Mouse (Mus musculus): ENCODE data around the gene Tcte1.

Tcte1 gene

DNA sequence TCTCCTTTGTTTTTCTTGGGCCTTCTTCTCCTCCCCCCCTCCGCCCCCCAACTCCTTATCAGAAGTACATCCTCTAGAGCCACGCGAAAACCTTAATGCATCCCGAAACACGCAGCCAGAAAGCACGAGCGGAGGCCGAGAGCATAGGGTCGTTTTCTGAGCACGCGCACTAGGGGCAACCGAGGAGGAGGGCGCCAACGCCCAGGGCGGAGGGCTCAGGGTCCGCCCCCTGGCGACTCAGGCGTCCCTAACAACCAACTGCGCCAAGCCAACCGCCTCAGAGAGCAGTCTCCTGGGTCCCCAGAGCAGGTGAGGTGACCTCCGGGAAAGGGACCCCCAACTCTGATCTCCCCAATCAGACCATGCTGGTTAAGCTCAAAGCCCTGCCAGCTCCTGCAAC lies at the start of gene Tcte1:
Tcte1 (plus strand) TSS at position 172 of the 400 bp plus-strand sequence.
- DNase-seq (ENCODE audit: extremely low spot score, low read depth, low spot score): no peak

DNA sequence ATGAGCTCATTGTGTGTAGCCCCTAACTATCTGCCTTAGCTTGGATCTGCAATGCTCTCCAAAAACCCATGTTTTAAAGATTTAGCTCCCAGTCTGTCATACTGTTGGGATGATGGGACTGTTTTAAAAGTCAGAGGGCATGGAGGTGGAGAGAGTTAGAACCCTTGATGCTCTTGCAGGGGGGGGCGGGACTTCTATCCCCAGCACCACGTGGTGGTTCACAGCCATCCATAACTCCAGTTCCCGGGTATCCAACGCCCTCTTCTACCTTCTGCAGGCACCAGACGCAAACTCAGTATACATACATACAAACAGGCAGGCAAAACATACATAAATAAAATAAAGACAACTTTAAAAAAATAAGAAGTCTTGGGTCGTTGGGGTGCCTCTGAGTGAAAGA lies 49.6 kb upstream of the Tcte1 start:
- DNase-seq (ENCODE audit: extremely low spot score, low read depth, low spot score): no peak

DNA sequence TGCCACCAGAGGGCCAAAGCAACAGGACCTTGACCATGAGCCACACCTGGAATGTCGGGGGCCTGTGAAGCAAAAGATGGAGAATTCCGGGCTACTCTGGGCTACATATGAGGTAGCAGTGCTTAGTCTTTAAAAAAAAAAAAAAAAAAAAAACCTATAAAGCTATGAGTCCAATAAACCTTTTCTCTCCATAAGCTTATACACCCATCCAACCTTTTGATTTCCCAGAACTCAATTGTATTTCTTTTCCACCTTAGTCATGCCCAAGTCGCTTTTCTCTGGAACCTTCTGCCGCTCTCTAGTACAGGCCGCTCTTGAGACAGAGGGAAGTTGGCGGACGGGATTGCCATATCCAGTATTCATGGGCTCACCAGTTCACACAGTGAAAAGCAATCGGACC lies 49.1 kb upstream of the Tcte1 start:
- DNase-seq (ENCODE audit: extremely low spot score, low read depth, low spot score): no peak

DNA sequence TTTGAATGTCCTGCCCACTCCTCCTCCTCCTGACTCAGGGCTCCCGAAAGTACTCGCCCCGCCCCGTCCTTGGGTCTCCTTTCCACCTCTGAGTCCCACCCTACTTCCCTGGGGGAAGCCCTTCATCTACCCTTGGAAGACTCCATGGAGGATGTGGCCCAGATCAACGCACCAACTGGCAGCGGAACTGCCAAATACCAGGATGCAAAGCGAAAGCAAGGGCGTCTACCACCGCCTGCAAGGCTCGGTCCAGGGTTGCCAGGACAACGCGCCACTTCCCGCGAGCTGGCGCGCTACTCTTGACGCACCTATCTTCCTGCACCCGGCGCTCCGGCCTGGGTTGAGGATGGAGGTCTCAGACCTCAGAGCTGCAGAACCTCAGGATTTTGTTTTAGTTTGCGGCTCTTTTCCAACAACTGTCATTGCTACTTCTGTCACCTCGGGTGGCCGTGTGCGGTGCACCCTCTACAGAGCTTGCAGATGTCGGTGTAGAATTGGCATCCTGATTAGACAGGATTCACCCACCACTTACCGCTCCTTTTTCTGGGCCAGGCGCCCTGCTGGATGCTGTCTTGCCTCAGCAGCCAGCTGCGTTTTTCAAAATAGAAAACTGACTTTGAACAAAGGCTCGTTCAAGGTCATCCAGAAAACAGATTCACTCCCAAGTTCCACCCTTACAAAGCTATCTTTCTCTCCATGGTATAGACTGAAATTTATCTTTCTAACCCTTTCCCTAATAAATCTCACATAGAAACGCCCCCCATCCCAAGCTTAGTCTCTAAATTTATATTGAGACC lies 48.4 kb upstream of the Tcte1 start, which contains the start of gene Spats1:
Spats1 (minus strand) TSS at position 747 of the 797 bp plus-strand sequence.
- no peak for DNase-seq (ENCODE audit: extremely low spot score, low read depth, low spot score)

DNA sequence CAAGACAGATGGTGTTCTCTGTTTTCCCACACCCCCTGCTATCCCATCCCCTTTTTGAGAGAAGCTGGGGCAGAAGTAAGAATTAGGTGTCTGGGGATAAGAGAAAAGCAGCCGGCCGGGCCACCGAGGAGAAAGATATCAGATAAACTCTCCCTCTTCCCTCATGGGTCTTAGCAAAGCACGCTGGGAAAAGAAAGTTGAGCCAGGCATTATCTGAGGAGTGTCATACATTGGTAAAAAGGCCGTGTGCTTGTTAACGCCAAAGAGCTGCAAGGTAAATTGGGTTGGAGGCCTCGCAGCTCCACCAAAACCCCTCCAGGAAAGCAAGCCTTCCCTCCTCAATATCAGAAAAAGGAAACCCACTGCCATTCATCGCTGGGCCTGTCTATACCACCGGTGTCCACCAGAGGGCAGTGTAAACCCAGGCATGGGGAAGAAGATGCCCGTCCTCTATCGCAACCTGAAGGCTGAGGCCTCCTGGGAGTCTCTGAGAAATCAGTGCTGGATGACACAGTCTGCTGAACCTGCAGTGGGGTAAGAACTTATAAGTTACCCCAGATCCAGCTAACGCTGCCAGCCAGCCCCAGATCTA lies 44.9 kb upstream of the Tcte1 start:
- peak; percentile 46 for DNase-seq (ENCODE audit: extremely low spot score, low read depth, low spot score)

DNA sequence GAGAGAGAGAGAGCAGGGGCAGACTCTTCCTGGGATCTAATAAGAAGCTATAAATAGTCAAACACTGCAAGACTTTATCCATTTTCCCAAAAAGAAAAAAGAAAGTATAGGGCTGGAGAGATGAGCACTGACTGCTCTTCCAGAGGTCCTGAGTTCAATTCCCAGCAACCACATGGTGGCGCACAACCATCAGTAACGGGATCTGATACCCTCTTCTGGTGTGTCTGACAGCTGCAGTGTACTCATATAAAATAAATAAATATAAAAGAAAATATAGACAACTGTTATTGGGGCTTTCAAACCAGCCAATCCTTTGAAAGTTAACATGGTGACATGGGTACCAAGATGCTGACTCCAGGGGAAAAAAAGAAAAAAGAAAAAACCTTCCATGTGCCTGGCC lies 42.8 kb upstream of the Tcte1 start:
- DNase-seq (ENCODE audit: extremely low spot score, low read depth, low spot score): no peak

DNA sequence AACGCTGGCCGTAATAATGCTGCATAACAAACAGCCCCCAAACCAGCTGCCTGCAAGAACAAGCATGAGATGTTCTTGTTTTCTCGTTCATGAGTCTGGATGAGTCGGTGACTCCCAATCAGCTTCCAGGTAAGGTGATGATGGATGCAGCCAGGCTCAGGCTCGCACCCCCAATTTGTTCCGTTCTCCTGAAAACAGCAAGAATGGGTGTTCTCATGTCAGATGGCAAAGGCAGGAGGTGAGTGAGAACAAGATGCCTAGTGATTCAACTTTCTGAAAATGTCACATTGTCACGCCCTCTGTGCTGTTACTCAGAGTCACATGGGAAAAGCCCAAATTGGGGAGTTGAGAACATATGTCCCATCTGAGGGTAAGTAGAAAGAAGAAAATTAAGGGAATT lies 37.7 kb upstream of the Tcte1 start:
- no peak for DNase-seq (ENCODE audit: extremely low spot score, low read depth, low spot score)

DNA sequence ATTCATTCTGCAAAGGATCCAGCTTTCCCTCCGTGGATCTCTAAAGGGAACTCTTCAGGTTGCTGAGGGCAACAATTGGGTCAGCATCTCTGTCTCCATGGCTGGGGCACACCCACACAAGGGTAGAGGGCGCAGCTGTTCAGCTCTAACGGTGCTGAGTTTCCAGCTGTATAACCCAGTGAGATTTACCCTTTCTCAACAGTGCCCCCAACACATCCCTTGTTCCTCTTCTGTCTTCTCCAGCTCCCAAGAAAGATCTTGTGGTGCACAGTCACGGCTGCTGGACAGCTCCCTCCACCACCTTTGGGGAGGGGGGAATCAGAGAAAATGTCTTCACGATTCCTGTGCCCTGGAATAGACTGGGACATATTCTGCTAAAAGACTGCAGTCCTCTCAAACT lies 36.0 kb upstream of the Tcte1 start:
- no peak for DNase-seq (ENCODE audit: extremely low spot score, low read depth, low spot score)

DNA sequence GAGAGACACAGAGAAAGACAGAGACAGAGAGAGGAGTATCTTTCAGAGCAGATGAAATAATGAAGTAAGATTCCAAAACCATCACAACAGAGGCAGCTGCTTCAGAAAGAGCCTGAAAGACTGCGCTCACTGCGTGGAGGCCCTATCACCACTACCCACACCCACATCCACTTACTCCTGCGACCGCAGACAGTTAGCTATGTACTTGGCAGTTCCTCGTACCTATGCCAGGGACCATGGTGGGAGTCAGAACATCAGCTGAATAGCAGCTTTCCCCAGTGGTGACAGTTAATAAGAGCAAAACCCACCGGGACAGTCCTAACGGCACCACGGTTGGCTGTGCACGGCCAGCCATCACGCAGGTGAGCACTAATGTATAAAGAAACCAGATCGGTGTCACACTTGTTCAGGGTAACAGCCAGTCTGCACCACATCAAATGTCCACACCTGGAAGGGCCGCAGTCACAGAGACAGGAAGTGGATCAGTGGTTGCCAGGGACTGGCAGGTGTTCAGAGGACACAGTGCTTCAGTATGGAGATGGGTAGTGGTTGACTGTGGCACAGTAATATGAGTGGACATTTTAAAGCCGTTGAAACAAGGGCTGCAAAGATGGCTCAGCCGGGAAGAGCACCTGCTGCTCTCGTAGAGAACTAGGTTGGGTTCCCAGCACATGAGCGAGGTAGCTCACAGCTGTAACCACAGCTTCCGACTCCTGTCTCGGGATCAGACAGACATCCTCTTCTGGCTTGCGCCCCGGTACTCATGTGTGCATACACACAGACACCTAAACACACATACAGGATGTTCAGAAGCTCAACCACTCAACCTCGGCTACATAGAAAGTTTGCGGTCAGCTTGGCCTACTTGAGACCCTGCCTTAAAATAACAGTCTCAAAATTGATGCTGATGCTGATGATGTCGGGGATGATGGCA lies 34.6 kb upstream of the Tcte1 start:
- no peak for DNase-seq (ENCODE audit: extremely low spot score, low read depth, low spot score)

DNA sequence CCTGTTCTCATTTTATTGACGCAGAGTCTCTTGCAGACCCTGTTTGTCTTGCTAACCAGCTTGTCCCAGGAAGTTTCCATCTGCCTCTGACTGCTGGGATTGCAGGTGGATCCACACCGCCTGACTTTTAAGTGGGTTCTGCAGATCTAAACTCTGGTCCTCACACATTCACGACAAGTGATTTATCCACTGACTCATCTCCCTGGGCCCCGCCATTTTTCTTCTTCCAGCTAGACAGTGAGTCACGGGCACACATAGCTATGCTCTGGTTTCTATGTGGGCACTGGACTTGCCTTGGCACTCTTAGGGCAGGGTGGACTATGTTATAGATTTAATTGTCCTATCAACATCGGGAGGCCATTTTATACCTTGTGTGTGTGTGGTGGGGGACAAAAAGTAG lies 33.5 kb upstream of the Tcte1 start:
- DNase-seq (ENCODE audit: extremely low spot score, low read depth, low spot score): no peak

DNA sequence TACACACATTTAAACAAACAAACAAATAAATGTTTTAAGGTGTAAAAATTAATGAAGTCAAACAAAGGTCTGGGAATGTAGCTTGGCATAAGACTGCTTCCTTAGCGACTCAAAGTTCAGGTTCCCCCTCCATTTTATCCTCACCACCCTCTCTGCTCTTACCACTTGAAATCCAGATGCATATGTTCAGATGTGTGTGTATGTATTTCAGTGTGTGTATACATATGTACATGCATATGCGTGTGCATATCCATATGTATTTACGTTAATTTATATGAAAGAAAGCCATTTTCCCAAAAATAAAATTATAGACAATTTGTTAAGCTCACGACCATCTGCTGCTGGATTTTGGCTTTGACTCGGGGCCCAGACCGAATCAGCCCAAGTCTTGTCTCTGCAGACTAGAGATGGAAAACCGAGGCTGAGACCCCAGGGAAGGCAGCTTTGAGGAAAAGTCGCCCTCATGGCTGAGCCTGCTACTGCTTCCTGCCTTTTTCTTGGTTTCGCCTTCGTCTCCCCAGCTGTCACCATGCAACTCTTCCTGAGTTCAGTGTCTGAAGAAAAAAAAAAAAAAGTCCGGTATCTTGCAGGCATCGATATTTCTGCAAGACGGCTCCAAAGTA lies 32.6 kb upstream of the Tcte1 start:
- no peak for DNase-seq (ENCODE audit: extremely low spot score, low read depth, low spot score)

DNA sequence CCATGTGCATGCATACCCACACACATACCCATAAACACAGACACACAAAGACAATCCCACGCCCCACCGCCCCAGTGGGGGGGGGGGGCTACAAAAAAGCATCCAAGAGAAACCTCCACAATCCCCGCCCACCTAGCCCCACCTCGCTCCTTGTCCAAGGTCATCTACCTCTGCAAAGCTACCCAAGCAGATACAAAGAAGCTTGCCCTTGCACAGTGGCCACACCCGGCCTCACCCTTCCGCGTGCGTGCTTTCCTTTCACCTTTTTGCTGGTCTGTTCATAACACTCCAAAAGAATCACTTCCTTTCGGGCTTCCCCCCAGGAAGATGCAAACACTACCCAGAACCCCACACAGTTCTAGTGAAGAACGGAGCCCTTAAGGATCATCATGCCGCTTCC lies 27.8 kb upstream of the Tcte1 start:
- DNase-seq (ENCODE audit: extremely low spot score, low read depth, low spot score): no peak

DNA sequence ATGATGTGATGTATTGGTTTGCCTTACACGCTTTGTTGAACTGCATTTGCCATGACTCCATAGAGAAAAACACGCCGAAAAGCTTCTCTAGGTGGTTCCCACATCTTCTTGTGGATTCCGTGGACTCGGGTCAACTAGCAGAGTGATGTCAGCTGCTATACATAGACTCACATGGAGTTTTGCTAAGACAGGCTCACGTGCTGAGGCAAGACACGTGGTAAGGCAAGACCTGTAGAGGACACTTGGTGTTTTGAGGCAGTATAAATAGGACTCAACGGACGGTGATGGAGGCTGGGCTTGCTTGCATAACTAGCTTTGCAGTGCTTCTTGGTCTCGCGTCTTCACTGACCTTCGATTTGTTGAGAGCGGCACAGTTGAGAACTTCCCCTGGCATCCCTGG lies 24.8 kb upstream of the Tcte1 start:
- DNase-seq (ENCODE audit: extremely low spot score, low read depth, low spot score): no peak

DNA sequence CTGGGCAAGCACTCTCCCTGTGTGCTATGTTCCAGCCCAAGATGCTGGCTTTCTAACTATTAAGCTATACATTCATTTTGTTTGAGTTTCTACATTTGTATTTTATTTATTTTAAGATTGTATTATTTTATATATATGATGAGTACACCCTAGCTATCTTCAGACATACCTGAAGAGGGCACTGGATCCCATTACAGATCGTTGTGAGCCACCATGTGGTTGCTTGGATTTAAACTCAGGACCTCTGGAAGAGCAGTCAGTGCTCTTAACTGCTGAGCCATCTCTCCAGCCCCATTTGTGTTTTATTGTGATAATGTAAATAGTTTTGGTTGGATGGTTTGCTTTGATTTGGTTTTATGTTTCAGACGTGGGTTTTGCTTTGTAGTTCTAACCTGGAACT lies 23.7 kb upstream of the Tcte1 start:
- no peak for DNase-seq (ENCODE audit: extremely low spot score, low read depth, low spot score)

DNA sequence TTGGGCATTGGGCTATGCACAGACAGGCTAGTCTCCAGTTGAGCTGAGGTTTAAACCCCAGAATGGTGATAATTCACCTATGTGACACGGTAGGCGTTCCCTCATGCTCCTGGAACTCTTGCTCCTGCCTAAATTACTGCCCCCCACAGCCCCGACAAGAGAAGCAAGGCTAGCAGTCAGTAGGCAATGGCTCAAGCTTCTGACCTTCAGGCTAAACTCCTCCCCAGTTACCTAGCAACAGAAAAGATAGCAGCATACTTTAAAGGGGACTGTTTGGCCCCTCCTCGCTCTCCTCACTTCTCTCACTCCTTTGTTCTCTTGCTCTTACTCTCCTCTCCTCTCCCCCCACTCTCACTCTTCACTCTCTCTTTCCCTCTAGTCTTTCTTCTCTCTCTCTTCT lies 22.3 kb upstream of the Tcte1 start:
- no peak for DNase-seq (ENCODE audit: extremely low spot score, low read depth, low spot score)

DNA sequence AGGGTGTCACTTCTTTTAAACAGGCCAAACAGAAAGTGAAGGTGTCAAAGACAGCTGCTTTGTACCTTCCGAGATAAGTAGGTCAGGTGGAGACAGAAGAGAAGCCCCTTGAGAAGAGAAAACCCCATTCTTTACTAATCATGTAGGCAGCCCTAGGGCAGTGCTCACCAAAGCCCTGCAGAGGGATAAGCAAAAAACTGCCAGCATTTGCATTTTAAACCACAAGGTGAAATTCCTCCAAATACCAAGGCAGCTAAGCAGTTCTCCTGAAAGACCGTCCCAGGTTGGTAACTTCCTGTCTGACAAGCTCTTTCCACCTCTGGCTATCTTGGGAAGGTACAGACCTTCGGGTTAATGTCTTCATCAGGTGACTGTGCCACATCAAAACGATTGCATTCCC lies 20.9 kb upstream of the Tcte1 start:
- no peak for DNase-seq (ENCODE audit: extremely low spot score, low read depth, low spot score)

DNA sequence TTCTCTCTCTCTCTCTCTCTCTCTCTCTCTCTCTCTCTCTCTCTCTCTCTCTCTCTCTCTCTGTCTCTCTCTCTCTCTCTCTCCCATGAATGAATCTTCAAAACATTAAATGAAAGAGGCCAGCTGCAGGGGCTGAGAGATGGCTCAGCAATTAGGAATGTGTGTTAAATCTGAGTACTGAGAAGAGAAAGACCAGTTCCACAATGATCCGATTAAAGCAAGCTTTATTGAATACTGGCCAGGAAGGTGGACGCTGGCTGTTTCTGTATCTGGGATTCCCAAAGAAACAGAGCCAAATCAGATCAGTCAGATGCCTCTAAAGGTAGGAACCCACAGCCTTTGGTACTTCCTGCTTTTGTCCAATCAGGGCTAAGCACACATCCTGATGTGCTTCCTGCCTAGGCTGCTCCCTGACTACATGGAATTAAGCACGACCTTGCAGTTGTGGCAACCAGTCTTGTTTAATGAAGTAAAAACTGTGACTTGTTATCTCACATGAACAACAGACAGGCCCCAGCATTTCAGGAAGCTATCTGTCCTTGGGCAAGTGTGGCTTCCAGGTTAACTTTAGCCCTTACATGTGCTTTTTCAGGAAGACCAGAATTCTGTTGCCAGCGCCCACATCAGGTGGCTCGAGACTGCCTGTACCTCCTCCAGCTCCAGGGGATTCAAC lies 19.8 kb upstream of the Tcte1 start:
- no peak for DNase-seq (ENCODE audit: extremely low spot score, low read depth, low spot score)

DNA sequence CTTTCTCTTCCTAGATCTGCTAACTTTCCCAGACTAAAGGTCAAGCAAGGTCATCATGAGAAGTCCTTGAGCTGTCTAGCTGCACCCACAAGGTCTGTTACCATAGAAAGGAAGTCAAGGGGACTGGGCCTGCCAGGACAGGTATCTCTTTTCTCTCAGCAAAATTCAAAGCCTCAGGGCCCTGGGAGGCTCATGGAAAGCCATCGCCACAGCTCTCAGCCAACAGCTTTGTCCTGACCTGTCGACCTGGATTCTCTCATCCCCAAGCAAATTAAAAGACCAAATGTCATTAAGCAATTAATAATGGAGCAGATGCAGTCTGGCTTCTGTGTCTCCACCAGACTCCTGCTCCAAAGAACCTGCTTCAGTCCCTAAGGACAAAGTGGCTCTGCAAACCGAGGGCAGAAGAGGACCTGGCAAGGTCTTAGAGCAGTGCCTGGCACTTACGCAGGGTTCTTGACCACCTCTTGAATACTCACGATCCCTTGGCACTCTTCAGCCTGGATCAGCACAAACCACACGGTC lies 17.2 kb upstream of the Tcte1 start:
- DNase-seq (ENCODE audit: extremely low spot score, low read depth, low spot score): no peak

DNA sequence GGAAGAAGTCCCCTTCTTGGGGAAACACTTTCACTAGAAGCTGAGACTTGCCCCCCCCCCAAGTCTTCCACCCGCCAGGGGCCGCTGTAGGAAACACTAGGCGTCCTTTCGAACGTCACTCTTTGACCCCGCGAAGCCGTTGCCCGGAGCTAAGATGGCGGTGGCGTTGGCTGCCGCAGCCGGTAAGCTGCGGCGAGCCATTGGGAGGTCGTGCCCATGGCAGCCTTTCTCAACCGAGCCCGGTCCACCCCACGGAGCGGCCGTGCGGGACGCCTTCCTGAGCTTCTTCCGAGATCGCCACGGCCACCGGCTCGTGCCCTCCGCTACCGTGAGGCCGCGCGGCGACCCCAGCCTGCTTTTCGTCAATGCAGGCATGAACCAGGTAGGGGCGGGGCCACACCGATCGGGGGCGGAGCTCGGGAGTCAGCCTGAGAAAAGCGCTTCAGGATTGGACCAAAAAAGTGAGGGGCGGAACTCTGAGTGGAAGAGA lies 16.5 kb upstream of the Tcte1 start, which contains the start of gene Aars2:
Aars2 (plus strand) TSS at position 142 of the 490 bp plus-strand sequence.
- peak; percentile 77 for DNase-seq (ENCODE audit: extremely low spot score, low read depth, low spot score)

DNA sequence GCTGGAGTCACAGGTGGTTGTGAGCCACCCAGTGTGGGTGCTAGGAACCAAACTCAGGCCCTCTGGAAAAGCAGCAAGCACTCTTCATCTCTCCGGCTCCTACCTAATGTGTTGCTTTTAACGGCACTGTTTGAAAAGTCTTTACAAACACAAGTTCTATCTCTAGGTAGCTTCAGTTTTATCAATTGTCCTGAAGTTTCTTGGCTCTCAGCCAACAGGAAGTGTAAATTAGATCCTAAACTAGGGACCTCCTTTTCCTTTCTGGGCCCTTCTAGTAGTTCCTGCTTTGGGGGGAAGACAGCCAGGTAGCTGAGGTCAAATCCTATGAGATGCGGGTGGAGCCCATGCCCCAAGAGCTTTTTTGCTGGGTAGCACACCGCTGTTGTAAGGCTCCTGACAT lies 12.4 kb upstream of the Tcte1 start:
- DNase-seq (ENCODE audit: extremely low spot score, low read depth, low spot score): no peak
